14 mouse cellular contexts compared by ENCODE assay signal in genomic region chr12:5443730-5444129, GRCm38 (mm10).
DNase-seq lines count a peak whose midpoint lies in the region; ATAC-seq and TF ChIP-seq lines count a peak whose summit lies in the region.
"Had no signal": no experiment of that assay in that cellular context is flagged by ENCODE, and none has a peak within 500 bp of the region (broad histone marks: within the 10 kb centered on the region; RNA-seq: fewer than 3 reads in every experiment).

No protein-coding gene starts in this region.

- no peak for ATAC-seq in forebrain, postnatal 0 days
- ATAC-seq in midbrain, postnatal 0 days (ENCODE audit: low FRiP score) = no peak

- DNase-seq in left cerebral cortex, postnatal 4 days = peak; percentile 67
- no peak for DNase-seq in left cerebral cortex, postnatal 36 days (ENCODE audit: low spot score in 2 of 2)
- DNase-seq in cerebellum, adult 9-10 months = peak; percentile 25
- peak; percentile 15 for DNase-seq in forebrain, postnatal 0 days
- peak; percentile 54 for DNase-seq in midbrain, postnatal 0 days (ENCODE audit: low spot score)
- no peak for DNase-seq in T-cell, adult 2 months (ENCODE audit: low spot score)
- DNase-seq in spleen, postnatal 10 days (ENCODE audit: low spot score in 2 of 2) = no peak
- no peak for DNase-seq in yolk sac, embryonic 10.5 days (ENCODE audit: low spot score)
- DNase-seq: adrenal gland, postnatal 25 days; heart, adult 18-20 months; kidney, adult 9 months; liver; spleen, adult 18-20 months had no signal

- no peaks in the 10 kb centered on the region for H3K27me3 ChIP-seq in forebrain, postnatal 0 days (ENCODE audit: insufficient read depth, low read length)
- H3K27me3 ChIP-seq in midbrain, postnatal 0 days (ENCODE audit: insufficient read depth, low read length) = no peaks in the 10 kb centered on the region

- no peak overlapping the region for H3K4me2 ChIP-seq in forebrain, postnatal 0 days (ENCODE audit: low read depth)
- H3K4me2 ChIP-seq in midbrain, postnatal 0 days (ENCODE audit: low read depth, low read length, poor library complexity, severe bottlenecking) = no peak overlapping the region

- no peak overlapping the region for H3K9ac ChIP-seq in forebrain, postnatal 0 days
- no peak overlapping the region for H3K9ac ChIP-seq in midbrain, postnatal 0 days (replicated peaks; ENCODE audit: low read length, poor library complexity, severe bottlenecking)

- no peak overlapping the region for H3K27ac ChIP-seq in forebrain, postnatal 0 days (ENCODE audit: low read depth, low read length)
- no peak overlapping the region; the same call in 1 of the 2 replicates for H3K27ac ChIP-seq in midbrain, postnatal 0 days (ENCODE audit: low read depth, low read length)

- intact Hi-C loops in left cerebral cortex, postnatal 4 days (cut with DNase I) = no loop called here
- intact Hi-C loops in left cerebral cortex, postnatal 36 days (cut with DNase I) = no loop called here

- 36% methylated on average over 2 of the region's 2 CpGs for WGBS in forebrain, postnatal 0 days
- WGBS in midbrain, postnatal 0 days = 30% methylated on average over 2 of the region's 2 CpGs

- H3K4me3 ChIP-seq in forebrain, postnatal 0 days (ENCODE audit: low read depth, low read length) = no peak overlapping the region
- H3K4me3 ChIP-seq in midbrain, postnatal 0 days (ENCODE audit: low read depth, low read length) = no peak overlapping the region
- H3K4me3 ChIP-seq: erythroblast, embryonic 14.5 days had no signal

- H3K4me1 ChIP-seq in forebrain, postnatal 0 days (ENCODE audit: insufficient read depth) = 0 out of 2 replicates have a peak, but pooled peaks cover 3% of the 10 kb centered on the region
- H3K4me1 ChIP-seq in midbrain, postnatal 0 days (ENCODE audit: insufficient read depth, low read length) = no peaks in the 10 kb centered on the region

- H3K9me3 ChIP-seq in forebrain, postnatal 0 days (ENCODE audit: low read length) = no peaks in the 10 kb centered on the region
- H3K9me3 ChIP-seq in midbrain, postnatal 0 days (ENCODE audit: low read length) = no peaks in the 10 kb centered on the region

- H3K36me3 ChIP-seq in forebrain, postnatal 0 days (ENCODE audit: insufficient read depth) = no peaks in the 10 kb centered on the region
- H3K36me3 ChIP-seq in midbrain, postnatal 0 days (ENCODE audit: insufficient read depth, low read length) = no peaks in the 10 kb centered on the region

- TF ChIP-seq CTCF in forebrain, postnatal 0 days (IDR thresholded peaks at IDR 0.05; ENCODE audit: low read depth) = no peak
- no peak for TF ChIP-seq CTCF in midbrain, postnatal 0 days (IDR thresholded peaks at IDR 0.05)

Comparison
In these comparisons a context has a peak if more than half of its experiments do, and no peak if none do; other contexts are left out.
1. DNase-seq: peak in left cerebral cortex, postnatal 4 days (single experiment), cerebellum, adult 9-10 months (single experiment), forebrain, postnatal 0 days (single experiment) and midbrain, postnatal 0 days (single experiment); none in left cerebral cortex, postnatal 36 days (0 of 2), T-cell, adult 2 months (single experiment), spleen, postnatal 10 days (0 of 2) and yolk sac, embryonic 10.5 days (single experiment).